Mouse (Mus musculus): ENCODE data around the gene Pcgf5. TPM values are rescaled to one million over a fixed set of nuclear protein-coding genes. Genes with fewer than 3 reads are reported as not detected.

The Pcgf5 gene
- total RNA-seq (2023) = 64.9 TPM

DNA sequence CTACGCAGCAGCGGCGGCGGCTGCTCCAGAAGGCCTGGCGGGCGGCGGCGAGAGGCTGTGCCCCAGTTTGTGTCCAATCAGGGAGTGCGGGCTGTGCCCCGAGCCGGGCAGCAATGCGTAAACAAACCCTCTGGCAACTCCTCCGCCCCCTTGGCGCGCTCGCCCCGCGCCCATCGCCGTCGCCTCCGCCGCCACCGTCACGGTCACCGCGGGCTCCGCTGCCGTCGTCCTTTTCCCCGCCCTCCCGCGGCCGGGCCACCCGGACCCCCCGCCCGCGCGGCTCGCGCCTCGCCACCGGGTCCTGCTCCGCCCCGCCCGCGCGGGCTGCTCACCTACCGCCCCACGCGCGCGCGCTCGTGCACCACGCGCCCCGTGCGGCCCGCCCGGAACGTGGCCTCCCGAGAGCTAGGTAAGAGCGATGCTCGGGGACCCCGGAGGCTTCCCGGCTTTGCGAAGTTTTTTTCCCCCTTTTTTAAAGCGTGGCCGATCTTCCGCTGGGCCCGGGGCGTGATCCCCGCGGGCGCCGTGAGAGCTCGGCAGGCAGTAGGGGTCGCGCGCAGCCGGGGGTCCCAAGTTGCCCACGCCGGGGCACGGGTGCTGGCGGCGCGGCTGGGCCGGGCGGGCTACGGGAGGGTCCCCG is at the start of gene Pcgf5:
Gene Pcgf5, plus strand, starts transcription at position 149 of the 640 bp plus-strand sequence.

Other genes starting within 250 kb of the Pcgf5 start
- not detected for gene Ankrd1, start 228.2 kb upstream of the Pcgf5 start, total RNA-seq (2023)
- 3.8 TPM for gene Hectd2, start 206.3 kb downstream of the Pcgf5 start, total RNA-seq (2023)

Measured in CD4-positive naive resting alpha-beta T cell, adult 76 days (primary cell).